Mouse (Mus musculus) retina, adult 2 months (tissue): ENCODE measurements around the gene 4930524B15Rik.
A peak's percentile ranks its signal among the peaks of the same experiment; 100 is the strongest.
"Not testable (repeated sequence)": the region's sequence is repeated elsewhere in the genome, so short reads cannot be mapped to it uniquely, and the experiment has no call there.

Experiments used
- DNase-seq: peaks from one replicate; pipeline ENCODE4 v3.0.0-alpha.2; 2012; ENCODE audit warnings: low read depth, low spot score

The 4930524B15Rik gene

DNA sequence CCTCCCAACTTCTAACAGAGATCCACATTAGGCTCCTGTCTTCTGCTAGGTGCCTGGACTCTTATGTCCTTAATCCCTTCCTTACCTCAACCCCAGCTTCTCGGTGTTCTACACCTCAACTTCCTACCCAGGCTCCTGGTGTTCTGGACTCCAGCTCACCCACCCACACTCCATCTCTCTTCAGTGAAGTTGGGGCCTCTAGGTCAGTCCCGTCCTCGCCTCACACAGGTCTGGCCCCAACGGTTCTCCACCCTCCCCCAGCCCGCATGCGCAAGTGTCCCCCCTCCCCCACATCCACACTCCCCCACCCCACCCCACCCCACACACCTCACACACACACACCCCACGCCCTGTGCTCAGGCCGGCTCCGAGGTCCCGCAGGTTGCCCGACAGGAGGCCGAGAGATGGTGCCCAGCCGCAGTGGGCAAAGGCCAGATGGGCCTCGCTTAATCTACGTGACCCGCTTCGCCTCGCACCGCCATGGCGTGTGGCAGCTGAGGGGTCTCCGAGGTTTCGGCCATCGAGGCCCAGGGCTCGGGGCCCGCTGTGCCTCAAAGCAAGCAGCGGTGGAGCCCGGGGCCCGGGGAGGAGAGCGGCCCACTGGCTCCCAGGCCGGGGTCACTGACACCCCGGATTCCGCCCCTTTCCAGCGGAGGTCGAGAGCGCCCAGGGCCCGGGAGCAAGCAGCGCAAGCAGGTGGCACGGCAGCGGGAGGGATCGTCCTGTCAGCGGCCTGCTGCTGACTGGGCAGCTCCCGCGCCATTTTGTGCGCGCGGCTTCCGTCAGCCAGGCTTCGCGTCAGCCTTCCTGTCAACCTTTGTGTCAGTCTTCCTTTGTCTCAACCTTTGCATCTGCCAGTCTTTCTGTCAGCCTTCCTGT is at the start of gene 4930524B15Rik:
Gene 4930524B15Rik (plus strand): TSS at position 337 of the 879 bp plus-strand sequence.
- DNase-seq, result no peak

GRCm38 (mm10) chr11:31917769-31918168 is 47.6 kb upstream of the 4930524B15Rik start:
- no peak for DNase-seq

DNA sequence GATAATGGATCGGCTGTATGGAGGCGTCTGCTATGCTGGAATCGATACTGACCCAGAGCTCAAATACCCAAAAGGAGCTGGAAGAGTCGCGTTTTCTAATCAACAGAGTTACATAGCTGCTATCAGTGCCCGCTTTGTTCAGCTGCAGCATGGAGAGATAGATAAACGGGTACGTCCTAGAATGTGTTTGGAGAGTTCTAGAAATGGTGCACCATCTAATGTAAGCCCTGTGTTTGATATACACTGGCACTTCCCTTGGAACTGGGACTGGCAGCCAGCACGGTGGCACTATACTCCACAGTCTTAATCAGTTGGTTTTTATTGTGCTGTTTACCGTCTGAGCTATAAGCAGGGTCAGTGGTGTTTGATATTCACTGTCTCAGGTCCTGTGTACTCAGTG is 35.3 kb upstream of the 4930524B15Rik start:
- no peak for DNase-seq

- DNase-seq, result no peak
Observed at GRCm38 (mm10) chr11:31935652-31936051, 29.7 kb upstream of the 4930524B15Rik start.

DNA sequence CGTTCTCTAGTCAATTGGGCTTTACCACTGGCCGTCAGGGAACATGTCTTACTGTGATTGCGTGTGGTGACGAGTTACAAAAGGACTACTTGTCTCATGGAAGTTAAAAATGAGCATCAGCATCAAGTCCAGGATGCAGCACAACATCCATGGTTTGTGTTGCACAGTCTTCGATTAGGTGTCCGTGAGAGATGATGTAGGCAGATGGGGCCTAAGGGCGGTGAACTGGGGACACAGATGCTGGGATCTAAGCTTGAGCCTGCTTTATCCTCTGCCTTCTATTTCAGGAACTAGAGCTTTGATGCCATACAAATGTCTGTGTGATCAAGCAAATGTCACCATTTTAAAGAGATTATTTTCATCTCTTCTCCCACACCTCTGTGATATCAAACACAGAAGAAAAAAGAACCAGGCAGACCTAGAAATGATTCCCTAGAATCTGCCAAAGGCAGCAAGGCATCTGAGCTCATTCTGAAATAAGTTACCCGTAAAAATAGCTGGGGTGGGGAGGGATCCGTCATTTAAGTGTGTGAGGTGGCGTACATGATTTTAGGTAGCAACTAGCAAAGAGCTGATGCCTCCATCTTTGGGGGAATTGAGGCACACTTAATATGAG is 28.4 kb upstream of the 4930524B15Rik start:
- DNase-seq, result no peak

- no peak for DNase-seq
Observed at GRCm38 (mm10) chr11:31940898-31941639, 24.3 kb upstream of the 4930524B15Rik start.

GRCm38 (mm10) chr11:31941640-31942638 is 23.5 kb upstream of the 4930524B15Rik start:
- no peak for DNase-seq

DNA sequence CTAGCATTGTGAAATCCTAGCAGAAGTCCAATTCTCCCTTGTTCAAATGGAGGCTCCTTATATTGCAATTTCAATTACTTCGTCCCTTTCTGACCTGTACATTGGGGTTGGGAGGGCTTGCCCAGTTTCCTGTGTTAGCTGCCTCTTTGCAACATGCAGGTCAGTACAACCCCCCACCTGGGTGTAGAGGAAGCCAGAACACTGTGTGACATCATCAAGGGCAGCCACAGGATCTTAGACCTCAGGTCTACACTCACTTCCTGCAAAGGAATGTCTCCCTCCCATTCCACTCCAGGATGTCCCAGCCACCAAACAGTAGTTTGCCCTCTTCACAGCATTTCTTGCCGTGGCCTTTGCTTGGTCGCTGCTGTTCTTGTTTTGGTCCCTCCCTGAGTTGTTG is 19.9 kb upstream of the 4930524B15Rik start:
- no peak for DNase-seq

- DNase-seq, result no peak
Observed at GRCm38 (mm10) chr11:31948462-31949330, 16.7 kb upstream of the 4930524B15Rik start.

- peak; percentile 56 for DNase-seq
Observed at GRCm38 (mm10) chr11:31949331-31949785, 16.0 kb upstream of the 4930524B15Rik start.

DNA sequence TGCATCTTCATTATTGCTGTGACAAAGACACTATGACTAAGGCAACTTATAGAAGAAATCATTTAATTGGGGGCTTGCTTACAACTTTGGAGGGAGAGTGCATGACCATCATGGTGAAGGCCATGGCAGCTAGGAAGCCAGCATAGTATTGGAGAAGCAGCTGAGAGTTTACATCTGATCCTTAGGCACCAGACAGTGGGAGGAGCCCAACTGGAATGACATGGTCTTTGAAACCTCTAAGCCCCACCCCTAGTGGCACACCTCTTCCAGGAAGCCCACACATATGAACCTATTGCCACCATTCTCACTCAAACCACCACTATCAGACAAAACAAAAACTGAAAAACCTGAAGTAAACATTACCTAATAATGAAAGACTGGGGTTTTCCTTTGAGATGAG is 5.3 kb upstream of the 4930524B15Rik start:
- no peak for DNase-seq

DNA sequence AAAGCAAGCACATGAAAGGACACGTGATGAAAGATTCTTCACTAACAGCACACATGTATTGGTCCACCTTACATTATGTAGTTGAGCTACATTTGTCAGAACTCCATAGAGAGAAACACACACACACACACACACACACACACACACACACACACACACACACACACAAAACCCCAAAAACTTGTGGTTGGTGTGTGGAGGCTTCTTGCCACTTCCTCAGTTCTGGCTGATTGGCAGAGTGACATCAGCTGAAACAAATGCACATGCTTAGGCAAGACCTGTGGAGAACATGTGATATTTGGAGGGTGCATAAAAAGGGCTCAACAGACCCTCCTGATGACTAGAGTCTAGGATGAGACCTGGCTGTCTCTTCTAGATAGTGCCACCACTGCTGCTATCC is 1.4 kb upstream of the 4930524B15Rik start:
- DNase-seq, result no peak

DNA sequence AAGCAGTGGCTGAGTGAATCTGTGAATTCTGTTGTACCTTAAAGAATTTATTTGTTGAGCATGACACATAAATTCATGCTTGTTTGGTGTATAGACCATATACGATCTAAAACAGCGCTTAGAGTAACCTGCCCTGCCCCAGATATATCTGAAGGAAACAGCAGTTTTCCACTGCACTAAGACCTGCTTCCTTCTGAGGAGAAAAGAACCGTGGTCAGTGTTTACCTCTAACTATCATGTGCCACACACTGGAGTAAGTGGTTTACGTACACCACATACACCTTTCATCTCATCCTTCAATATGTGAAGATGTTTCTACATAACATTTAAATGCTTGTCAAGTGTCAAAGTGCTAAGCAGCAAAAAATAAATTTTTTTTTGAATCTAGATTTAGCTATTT is 8.7 kb downstream of the 4930524B15Rik start:
- DNase-seq, result no peak

GRCm38 (mm10) chr11:31974826-31975225 is 9.4 kb downstream of the 4930524B15Rik start:
- no peak for DNase-seq

GRCm38 (mm10) chr11:31975678-31976077 is 10.3 kb downstream of the 4930524B15Rik start:
- DNase-seq, result no peak

DNA sequence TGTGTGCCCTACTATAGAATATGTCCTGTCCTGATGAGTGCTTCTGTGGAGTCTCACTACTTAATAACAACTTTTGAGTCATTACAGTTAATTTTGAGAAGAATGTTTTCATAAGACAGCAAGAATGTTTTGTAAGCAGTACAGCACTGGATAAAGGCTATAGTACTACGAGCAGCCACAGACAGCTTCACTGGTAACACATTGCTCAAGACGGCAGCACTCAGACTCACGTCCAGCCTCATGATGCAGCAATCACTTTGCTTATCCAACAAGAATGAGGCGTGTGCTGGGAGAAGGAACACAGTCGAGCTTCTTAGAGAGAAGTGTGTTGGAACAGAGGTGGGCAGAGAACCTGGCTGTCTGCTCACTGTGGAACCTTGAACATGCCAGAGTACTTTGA is 10.7 kb downstream of the 4930524B15Rik start:
- DNase-seq, result no peak

GRCm38 (mm10) chr11:31980089-31980488 is 14.7 kb downstream of the 4930524B15Rik start:
- not testable (repeated sequence) for DNase-seq

GRCm38 (mm10) chr11:31981830-31982229 is 16.4 kb downstream of the 4930524B15Rik start:
- no peak for DNase-seq

DNA sequence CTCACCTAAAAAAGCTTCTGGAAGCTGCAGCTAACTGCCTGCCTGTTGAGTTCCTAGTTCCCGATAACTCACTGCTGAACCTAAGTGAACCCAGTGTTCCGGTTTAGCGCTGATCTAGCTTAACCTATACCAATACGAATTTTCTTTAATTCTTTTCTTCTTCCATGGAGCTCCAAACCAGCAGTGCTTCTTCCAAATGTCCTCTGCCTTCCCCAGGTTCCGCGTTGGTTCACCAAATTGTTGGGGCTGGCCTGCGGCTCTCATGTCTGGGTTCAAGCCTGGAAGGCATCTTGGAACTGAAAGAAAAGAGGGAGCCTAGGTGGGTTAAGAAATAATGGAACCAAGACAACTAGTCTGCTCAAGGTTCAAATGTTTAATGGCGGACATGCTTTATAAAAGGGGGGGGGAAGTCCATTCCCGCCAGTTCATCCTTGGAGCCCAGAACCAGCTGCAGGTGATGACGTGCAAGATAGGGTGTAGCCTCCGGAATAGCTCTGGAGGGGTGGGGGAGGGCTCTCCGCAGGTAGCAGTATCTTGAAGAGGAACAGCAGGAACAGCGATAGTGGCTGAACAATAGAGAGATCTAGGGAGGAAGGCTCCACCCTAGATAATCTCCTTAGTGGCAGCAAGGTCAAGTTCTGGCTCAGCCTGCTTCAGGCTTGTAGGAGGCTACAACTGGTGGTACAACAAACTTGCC is 17.0 kb downstream of the 4930524B15Rik start:
- not testable (repeated sequence) for DNase-seq
